Mouse (Mus musculus): ENCODE measurements around the gene Gm3776. TPM values are rescaled to one million over a fixed set of nuclear protein-coding genes. Genes with fewer than 3 reads are reported as not detected.
"Not testable (repeated sequence)": the region's sequence is repeated elsewhere in the genome, so short reads cannot be mapped to it uniquely, and the experiment has no call there.

The Gm3776 gene
- polyA plus RNA-seq, 1 experiment from 2014 or later = not detected

GRCm38 (mm10) chr9:78229658-78230057 lies 27.3 kb upstream of the Gm3776 start:
- H3K27me3 ChIP-seq; H3K36me3 ChIP-seq; H3K9me3 ChIP-seq; H3K9ac ChIP-seq; H3K4me3 ChIP-seq; H3K4me2 ChIP-seq; H3K4me1 ChIP-seq; H3K27ac ChIP-seq; ATAC-seq (ENCODE audit: borderline replicate concordance, extremely low read depth, low FRiP score, low TSS enrichment): not testable (repeated sequence)
- WGBS = 38% methylated on average over 3 of the region's 3 CpGs

DNA sequence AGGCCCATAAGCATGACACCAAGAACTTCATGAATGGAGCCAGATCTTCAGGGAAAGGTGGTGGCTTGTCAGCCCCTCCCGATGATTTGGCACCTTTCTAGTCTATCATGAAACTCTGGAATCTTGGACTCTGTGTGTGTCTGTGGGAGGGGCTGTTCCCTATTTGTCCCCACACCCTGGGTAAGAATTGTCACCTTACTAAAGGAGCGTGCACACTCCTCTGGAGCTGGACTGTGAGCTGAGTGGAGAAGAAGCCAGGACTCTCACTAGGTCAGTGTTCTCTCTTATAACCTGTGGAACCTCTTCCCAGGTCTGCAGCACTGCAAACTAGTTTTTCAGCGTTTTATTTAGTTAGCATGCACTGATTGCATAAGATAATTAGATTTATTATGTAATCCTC lies 26.5 kb upstream of the Gm3776 start, which contains the start of gene Gsta1:
Gene Gsta1 (plus strand): TSS at position 196 of the 400 bp plus-strand sequence.
- H3K36me3 ChIP-seq; H3K27me3 ChIP-seq; H3K4me3 ChIP-seq; H3K9ac ChIP-seq; H3K4me1 ChIP-seq; H3K9me3 ChIP-seq; ATAC-seq (ENCODE audit: borderline replicate concordance, extremely low read depth, low FRiP score, low TSS enrichment); H3K27ac ChIP-seq; H3K4me2 ChIP-seq: not testable (repeated sequence)
- 74% methylated on average over 3 of the region's 3 CpGs for WGBS

GRCm38 (mm10) chr9:78233121-78233695 lies 23.7 kb upstream of the Gm3776 start:
- H3K36me3 ChIP-seq; H3K9ac ChIP-seq; H3K4me3 ChIP-seq; H3K4me2 ChIP-seq; H3K9me3 ChIP-seq; H3K27ac ChIP-seq; H3K4me1 ChIP-seq; H3K27me3 ChIP-seq; ATAC-seq (ENCODE audit: borderline replicate concordance, extremely low read depth, low FRiP score, low TSS enrichment): not testable (repeated sequence)
- WGBS = no CpG with 5 or more reads among the region's 10 CpGs

DNA sequence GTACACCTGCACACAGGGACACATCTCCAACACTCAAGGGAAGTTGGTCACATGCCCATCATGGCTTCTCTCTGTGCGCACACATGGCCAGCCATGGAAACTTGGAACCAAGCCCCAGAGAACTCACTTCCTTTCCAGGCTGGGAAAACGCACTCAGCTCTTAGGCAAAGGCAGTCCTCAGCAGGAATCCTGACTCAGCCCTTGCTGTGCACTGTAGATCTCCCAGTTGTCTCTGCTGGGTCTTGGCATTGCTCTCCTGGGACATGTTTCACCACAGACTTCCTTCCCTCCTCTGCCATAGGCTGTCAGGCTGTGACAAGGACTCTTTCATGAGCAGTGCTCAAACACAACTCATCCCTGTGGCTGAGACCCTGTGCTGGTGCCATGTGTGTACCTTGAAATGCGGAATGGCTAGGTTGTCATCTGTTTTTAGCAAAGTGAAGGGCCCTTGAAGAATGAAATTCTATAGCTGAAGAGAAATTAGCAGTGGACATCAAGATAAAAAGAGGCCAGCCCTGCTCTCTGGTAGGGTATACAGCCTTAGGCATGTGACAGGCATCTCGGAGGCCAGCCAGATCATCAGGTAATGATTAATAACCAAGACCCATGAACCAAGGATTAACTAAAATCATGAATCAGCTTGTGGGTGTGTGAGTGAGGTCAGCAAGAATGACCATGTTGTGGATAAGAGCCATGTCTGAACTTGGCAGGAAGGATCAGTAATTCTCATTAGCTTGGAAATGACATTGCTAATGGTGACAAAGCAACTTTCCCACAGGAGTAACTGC lies 1.1 kb upstream of the Gm3776 start:
- 49% methylated on average over 4 of the region's 4 CpGs for whole genome bisulfite sequencing
- H3K9ac ChIP-seq; H3K4me1 ChIP-seq; H3K4me2 ChIP-seq; H3K9me3 ChIP-seq; H3K27me3 ChIP-seq; H3K36me3 ChIP-seq; H3K27ac ChIP-seq; H3K4me3 ChIP-seq; ATAC-seq (ENCODE audit: borderline replicate concordance, extremely low read depth, low FRiP score, low TSS enrichment): not testable (repeated sequence)

DNA sequence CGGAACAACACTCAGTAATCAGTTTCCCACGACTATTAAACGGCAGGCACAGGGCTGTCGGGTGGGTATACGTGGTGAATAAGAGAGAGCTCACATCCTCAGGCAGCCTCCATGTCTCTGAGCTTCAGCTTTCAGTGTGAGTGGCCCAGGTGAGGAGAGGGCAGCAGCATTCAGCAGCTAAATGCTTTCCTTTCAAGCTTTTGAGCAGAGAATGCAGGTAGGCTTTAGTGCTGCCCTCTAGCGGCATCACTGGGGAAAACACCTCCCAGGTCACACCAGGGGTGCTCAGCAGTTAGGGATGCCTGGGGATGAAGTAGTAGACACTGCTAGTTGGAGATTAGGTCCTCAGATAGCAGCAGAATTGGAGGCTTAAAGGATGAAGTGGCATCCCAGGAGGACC lies 2.8 kb downstream of the Gm3776 start:
- H3K4me2 ChIP-seq, H3K9me3 ChIP-seq, H3K4me3 ChIP-seq, H3K27ac ChIP-seq, H3K27me3 ChIP-seq, H3K9ac ChIP-seq, H3K4me1 ChIP-seq, H3K36me3 ChIP-seq: not testable (repeated sequence)
- ATAC-seq (ENCODE audit: borderline replicate concordance, extremely low read depth, low FRiP score, low TSS enrichment) = 0 out of 2 replicates have a peak, but pooled peaks have one; percentile 39
- 0% methylated on average over 1 of the region's 6 CpGs for WGBS

DNA sequence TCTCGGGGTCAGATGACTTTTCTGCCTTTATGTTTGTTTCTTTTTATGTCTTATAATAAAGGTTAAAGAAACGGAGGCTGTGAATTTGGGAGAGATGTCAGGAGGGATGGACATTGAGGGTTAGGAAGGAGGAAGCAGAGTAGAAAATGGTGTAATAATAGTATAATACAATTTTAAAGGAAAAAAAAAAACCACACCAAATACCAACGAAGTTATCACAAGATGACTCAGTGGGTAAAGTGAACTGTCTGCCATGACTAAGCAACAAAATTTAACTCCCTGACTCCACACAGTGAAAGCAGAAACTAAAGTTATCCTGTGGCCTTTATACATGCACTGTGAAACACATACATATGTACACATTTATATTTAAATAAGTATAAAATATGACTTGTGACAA lies 14.0 kb downstream of the Gm3776 start:
- H3K4me1 ChIP-seq; H3K27ac ChIP-seq; H3K4me2 ChIP-seq; H3K9me3 ChIP-seq; ATAC-seq (ENCODE audit: borderline replicate concordance, extremely low read depth, low FRiP score, low TSS enrichment); H3K36me3 ChIP-seq; H3K9ac ChIP-seq; H3K27me3 ChIP-seq; H3K4me3 ChIP-seq: not testable (repeated sequence)
- 64% methylated on average over 3 of the region's 3 CpGs for WGBS

- not testable (repeated sequence) for H3K9me3 ChIP-seq; H3K4me1 ChIP-seq; H3K4me2 ChIP-seq; H3K27me3 ChIP-seq; ATAC-seq (ENCODE audit: borderline replicate concordance, extremely low read depth, low FRiP score, low TSS enrichment); H3K27ac ChIP-seq; H3K36me3 ChIP-seq; H3K9ac ChIP-seq; H3K4me3 ChIP-seq
- WGBS = 54% methylated on average over 4 of the region's 4 CpGs
Observed at GRCm38 (mm10) chr9:78282002-78282711, 25.2 kb downstream of the Gm3776 start.

GRCm38 (mm10) chr9:78289063-78289462 lies 32.1 kb downstream of the Gm3776 start:
- H3K9ac ChIP-seq; H3K4me3 ChIP-seq; H3K27me3 ChIP-seq; ATAC-seq (ENCODE audit: borderline replicate concordance, extremely low read depth, low FRiP score, low TSS enrichment); H3K4me1 ChIP-seq; H3K36me3 ChIP-seq; H3K4me2 ChIP-seq; H3K9me3 ChIP-seq; H3K27ac ChIP-seq: not testable (repeated sequence)
- 53% methylated on average over 1 of the region's 1 CpGs for WGBS

- H3K4me2 ChIP-seq; H3K36me3 ChIP-seq; ATAC-seq (ENCODE audit: borderline replicate concordance, extremely low read depth, low FRiP score, low TSS enrichment); H3K27me3 ChIP-seq; H3K4me3 ChIP-seq; H3K4me1 ChIP-seq; H3K9me3 ChIP-seq; H3K27ac ChIP-seq; H3K9ac ChIP-seq: not testable (repeated sequence)
- 67% methylated on average over 3 of the region's 3 CpGs for WGBS
Observed at GRCm38 (mm10) chr9:78289723-78290122, 32.8 kb downstream of the Gm3776 start, which contains the start of gene Gm10639. Gene Gm10639 (plus strand): TSS chr9:78289923.

GRCm38 (mm10) chr9:78292462-78292861 lies 35.5 kb downstream of the Gm3776 start:
- not testable (repeated sequence) for H3K4me1 ChIP-seq, H3K27me3 ChIP-seq, H3K27ac ChIP-seq, H3K4me3 ChIP-seq, H3K4me2 ChIP-seq, H3K36me3 ChIP-seq, H3K9ac ChIP-seq, H3K9me3 ChIP-seq
- 43% methylated on average over 8 of the region's 8 CpGs for WGBS
- ATAC-seq (ENCODE audit: borderline replicate concordance, extremely low read depth, low FRiP score, low TSS enrichment) = peak; percentile 59; the same call in 1 of the 2 replicates

GRCm38 (mm10) chr9:78293683-78294082 lies 36.8 kb downstream of the Gm3776 start:
- 38% methylated on average over 1 of the region's 1 CpGs for WGBS
- not testable (repeated sequence) for ATAC-seq (ENCODE audit: borderline replicate concordance, extremely low read depth, low FRiP score, low TSS enrichment); H3K27me3 ChIP-seq

DNA sequence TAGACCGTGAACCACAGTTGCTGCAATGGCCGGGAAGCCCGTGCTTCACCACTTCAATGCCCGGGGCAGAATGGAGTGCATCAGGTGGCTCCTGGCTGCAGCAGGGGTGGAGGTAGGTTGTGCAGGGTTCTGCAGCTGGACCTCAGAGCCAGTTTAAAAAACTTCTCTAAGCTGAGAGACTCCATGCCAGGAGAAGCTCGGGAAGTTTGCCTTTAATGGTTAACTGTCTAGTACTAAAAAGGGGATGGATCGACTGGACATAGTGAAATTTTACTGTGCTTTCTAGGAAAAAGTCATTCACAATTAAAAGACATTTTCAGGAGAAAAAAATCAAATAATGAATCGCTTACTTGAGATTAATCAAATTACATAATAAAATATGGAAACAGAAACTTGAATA lies 37.9 kb downstream of the Gm3776 start:
- H3K27me3 ChIP-seq; H3K36me3 ChIP-seq; H3K27ac ChIP-seq; H3K4me2 ChIP-seq; ATAC-seq (ENCODE audit: borderline replicate concordance, extremely low read depth, low FRiP score, low TSS enrichment); H3K4me3 ChIP-seq; H3K4me1 ChIP-seq; H3K9ac ChIP-seq; H3K9me3 ChIP-seq: not testable (repeated sequence)
- WGBS = 82% methylated on average over 7 of the region's 7 CpGs

More at GRCm38 (mm10) chr9:78293683-78294082, 36.8 kb downstream of the Gm3776 start:
- not testable (repeated sequence) for H3K9me3 ChIP-seq, H3K4me2 ChIP-seq, H3K4me3 ChIP-seq, H3K4me1 ChIP-seq, H3K9ac ChIP-seq, H3K36me3 ChIP-seq, H3K27ac ChIP-seq

Data from lung, embryonic 15.5 days (tissue).